Mouse (Mus musculus): Measurements from ENCODE around the gene Ndufv3. TPM values are rescaled to one million over a fixed set of nuclear protein-coding genes. Genes with fewer than 3 reads are reported as not detected.

Ndufv3 gene
- polyA plus RNA-seq, 1 experiment from 2014 or later, result 337 TPM

DNA sequence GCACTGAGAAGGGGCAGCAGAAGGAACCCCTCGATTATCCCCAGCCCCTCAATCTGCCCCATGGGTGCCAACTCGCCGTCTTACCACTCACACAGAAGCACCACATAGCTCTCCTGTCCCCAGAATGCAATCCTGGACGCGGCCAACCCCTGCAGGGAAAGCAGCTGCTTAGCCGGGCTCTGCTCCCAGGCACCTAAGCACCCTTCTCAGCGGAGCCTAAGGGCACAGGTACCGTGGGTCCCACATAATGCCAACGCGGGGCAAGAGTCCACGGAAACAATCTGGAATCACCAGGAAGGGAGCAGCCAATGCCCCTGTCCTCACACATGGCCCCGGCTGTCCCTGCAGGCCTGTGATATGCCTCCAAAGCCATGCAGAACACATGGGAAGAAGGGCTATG is 20.2 kb upstream of the Ndufv3 start:
- no peak overlapping the region for H3K4me2 ChIP-seq
- WGBS, result 95% methylated on average over 12 of the region's 12 CpGs
- H3K4me3 ChIP-seq (replicated peaks), result no peak overlapping the region
- H3K4me1 ChIP-seq, result no peaks in the 10 kb centered on the region
- no peak overlapping the region for H3K27ac ChIP-seq
- no peaks in the 10 kb centered on the region for H3K9me3 ChIP-seq
- H3K36me3 ChIP-seq, result peaks cover 60% of the 10 kb centered on the region
- no peaks in the 10 kb centered on the region for H3K27me3 ChIP-seq (replicated peaks)
- ATAC-seq (ENCODE audit: insufficient read depth, low FRiP score, low read depth), result no peak
- H3K9ac ChIP-seq, result no peak overlapping the region

GRCm38 (mm10) chr17:31500416-31500815 is 19.5 kb upstream of the Ndufv3 start:
- Histone ChIP-seq H3K36me3 (peaks cover 62% of the 10 kb centered on the region), H3K27ac (no peak overlapping the region), H3K9me3 (no peaks in the 10 kb centered on the region), H3K9ac (no peak overlapping the region), H3K27me3 (replicated peaks) (no peaks in the 10 kb centered on the region), H3K4me2 (no peak overlapping the region), H3K4me3 (replicated peaks) (no peak overlapping the region), H3K4me1 (no peaks in the 10 kb centered on the region)
- ATAC-seq (ENCODE audit: insufficient read depth, low FRiP score, low read depth), result no peak
- WGBS, result 85% methylated on average over 7 of the region's 8 CpGs

DNA sequence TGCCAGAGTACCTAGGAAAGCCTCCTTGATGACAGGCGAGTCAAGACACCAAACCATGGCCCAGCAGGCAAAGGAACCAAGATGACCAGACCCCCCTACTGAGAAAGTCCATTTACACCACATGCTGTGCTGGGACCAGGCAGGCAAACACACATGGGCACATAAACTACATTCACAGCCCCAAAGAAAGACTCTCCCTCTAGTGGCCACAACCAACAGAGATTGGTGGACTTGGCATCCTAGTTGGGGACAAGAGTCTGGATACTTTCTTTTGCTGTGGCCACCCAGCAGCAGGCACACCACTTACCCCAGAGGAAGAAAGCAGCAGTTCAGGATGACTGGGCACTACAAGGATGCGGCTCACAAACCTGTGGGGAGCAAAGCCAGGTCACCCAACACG is 19.0 kb upstream of the Ndufv3 start:
- H3K27ac ChIP-seq, result no peak overlapping the region
- WGBS, result 86% methylated on average over 3 of the region's 3 CpGs
- H3K27me3 ChIP-seq (replicated peaks), result no peaks in the 10 kb centered on the region
- no peaks in the 10 kb centered on the region for H3K4me1 ChIP-seq
- ATAC-seq (ENCODE audit: insufficient read depth, low FRiP score, low read depth), result no peak
- H3K36me3 ChIP-seq, result peaks cover 62% of the 10 kb centered on the region
- H3K9me3 ChIP-seq, result no peaks in the 10 kb centered on the region
- H3K4me2 ChIP-seq, result no peak overlapping the region
- H3K4me3 ChIP-seq (replicated peaks), result no peak overlapping the region
- H3K9ac ChIP-seq, result no peak overlapping the region

- Histone ChIP-seq H3K9ac (no peak overlapping the region), H3K27ac (no peak overlapping the region), H3K4me3 (replicated peaks) (no peak overlapping the region), H3K4me1 (no peaks in the 10 kb centered on the region), H3K36me3 (peaks cover 56% of the 10 kb centered on the region), H3K9me3 (no peaks in the 10 kb centered on the region), H3K27me3 (replicated peaks) (no peaks in the 10 kb centered on the region), H3K4me2 (no peak overlapping the region)
- WGBS, result 81% methylated on average over 12 of the region's 12 CpGs
- ATAC-seq (ENCODE audit: insufficient read depth, low FRiP score, low read depth), result no peak
Observed at GRCm38 (mm10) chr17:31502261-31502927, 17.5 kb upstream of the Ndufv3 start.

DNA sequence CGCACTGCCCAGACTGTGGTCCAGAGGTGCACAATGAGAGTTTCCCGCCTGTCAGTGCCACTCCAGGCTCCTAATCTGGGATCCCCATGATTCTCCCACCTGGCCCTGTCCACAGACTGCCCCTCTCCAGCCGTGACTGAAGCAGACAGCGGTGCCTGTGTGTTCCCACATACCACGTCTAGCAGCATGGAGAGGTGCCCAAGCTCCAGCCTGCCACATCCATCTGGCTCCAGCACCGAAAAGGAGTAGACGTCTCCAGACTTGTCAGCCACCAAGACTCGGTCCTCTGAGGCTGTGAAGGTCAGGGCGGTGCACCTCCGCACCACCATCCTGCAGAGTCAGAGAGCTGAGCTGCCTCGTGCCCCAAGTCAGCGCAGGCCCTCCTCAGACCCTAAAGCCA is 16.6 kb upstream of the Ndufv3 start:
- Histone ChIP-seq H3K4me3 (replicated peaks) (no peak overlapping the region), H3K4me1 (no peaks in the 10 kb centered on the region), H3K9me3 (no peaks in the 10 kb centered on the region), H3K27me3 (replicated peaks) (no peaks in the 10 kb centered on the region), H3K9ac (no peak overlapping the region), H3K4me2 (no peak overlapping the region), H3K27ac (no peak overlapping the region), H3K36me3 (peaks cover 52% of the 10 kb centered on the region)
- no peak for ATAC-seq (ENCODE audit: insufficient read depth, low FRiP score, low read depth)
- WGBS, result 91% methylated on average over 12 of the region's 12 CpGs

DNA sequence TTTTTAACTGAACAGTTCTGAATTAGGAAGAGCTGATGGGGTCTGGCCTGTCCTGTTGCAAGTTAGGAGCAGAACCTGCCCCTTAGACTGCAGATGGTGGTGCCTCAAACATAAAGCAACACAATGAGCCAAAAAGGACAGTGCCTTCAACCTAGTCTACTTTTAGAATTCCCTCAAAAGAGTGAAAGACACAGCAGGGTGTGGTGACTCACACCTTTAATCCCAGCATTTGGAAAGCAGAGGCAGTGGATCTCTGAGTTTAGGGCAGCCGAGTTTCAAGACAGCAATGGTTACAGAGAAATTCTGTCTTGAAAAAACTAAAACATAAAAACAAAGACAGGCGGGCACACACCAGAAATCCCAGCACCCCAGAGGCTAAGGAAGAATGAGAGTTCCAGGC is 16.0 kb upstream of the Ndufv3 start:
- Histone ChIP-seq H3K4me1 (no peaks in the 10 kb centered on the region), H3K9me3 (no peaks in the 10 kb centered on the region), H3K36me3 (peaks cover 49% of the 10 kb centered on the region), H3K9ac (no peak overlapping the region), H3K27me3 (replicated peaks) (no peaks in the 10 kb centered on the region), H3K4me2 (no peak overlapping the region), H3K4me3 (replicated peaks) (no peak overlapping the region), H3K27ac (no peak overlapping the region)
- WGBS, result 78% methylated on average over 2 of the region's 2 CpGs
- ATAC-seq (ENCODE audit: insufficient read depth, low FRiP score, low read depth), result no peak

GRCm38 (mm10) chr17:31505013-31505412 is 14.9 kb upstream of the Ndufv3 start:
- H3K27me3 ChIP-seq (replicated peaks), result no peaks in the 10 kb centered on the region
- no peak overlapping the region for H3K9ac ChIP-seq
- 89% methylated on average over 5 of the region's 5 CpGs for WGBS
- H3K9me3 ChIP-seq, result no peaks in the 10 kb centered on the region
- no peak overlapping the region for H3K4me2 ChIP-seq
- no peak overlapping the region for H3K4me3 ChIP-seq (replicated peaks)
- H3K36me3 ChIP-seq, result peaks cover 45% of the 10 kb centered on the region
- no peaks in the 10 kb centered on the region for H3K4me1 ChIP-seq
- H3K27ac ChIP-seq, result no peak overlapping the region
- ATAC-seq (ENCODE audit: insufficient read depth, low FRiP score, low read depth), result no peak

DNA sequence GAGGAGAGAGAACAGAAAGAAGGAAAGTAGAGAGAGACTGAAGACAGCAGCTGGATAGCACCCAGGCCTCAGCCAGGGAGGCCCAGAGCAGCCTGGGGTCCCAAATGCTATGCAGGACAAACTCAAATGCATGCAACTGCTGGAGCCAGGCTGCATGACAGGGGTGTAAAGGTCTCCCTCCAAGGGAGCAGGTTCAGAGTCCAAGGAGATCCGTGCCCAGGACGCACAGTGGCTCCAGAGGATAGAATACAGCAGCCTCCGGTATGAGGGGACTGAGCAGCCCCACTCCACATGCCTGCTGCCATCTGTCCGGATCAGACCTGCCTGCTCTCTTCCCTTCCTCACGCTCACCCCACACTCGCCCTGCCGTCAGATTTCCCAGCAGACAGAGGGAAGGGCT is 13.6 kb upstream of the Ndufv3 start:
- no peak for ATAC-seq (ENCODE audit: insufficient read depth, low FRiP score, low read depth)
- Histone ChIP-seq H3K9ac (no peak overlapping the region), H3K27me3 (replicated peaks) (no peaks in the 10 kb centered on the region), H3K4me3 (replicated peaks) (no peak overlapping the region), H3K4me2 (no peak overlapping the region), H3K27ac (no peak overlapping the region), H3K36me3 (peaks cover 45% of the 10 kb centered on the region), H3K4me1 (no peaks in the 10 kb centered on the region), H3K9me3 (no peaks in the 10 kb centered on the region)
- 87% methylated on average over 7 of the region's 7 CpGs for WGBS

DNA sequence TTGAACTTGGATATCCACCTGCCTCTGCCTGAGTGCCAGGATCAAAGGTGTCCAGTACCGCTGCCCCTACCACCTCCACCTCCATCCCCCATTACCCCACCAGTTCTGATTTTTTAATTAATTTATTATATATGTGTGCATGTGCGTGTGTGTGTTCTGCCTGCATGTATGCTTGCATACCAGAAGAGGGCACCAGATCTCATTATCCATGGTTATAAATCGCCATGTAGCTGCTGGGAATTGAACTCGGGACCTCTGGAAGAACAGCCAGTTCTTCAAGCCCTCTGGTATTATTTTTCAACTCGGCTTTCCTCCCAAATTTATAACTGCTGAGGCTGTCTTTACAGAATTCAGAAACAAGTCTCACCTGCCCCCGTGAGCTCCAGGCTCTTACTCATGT is 9.0 kb upstream of the Ndufv3 start:
- H3K4me1 ChIP-seq, result 0 out of 2 replicates have a peak, but pooled peaks cover 5% of the 10 kb centered on the region
- H3K9ac ChIP-seq, result no peak overlapping the region
- peaks cover 19% of the 10 kb centered on the region for H3K36me3 ChIP-seq
- no peaks in the 10 kb centered on the region for H3K9me3 ChIP-seq
- H3K4me2 ChIP-seq, result peak overlapping the region; percentile 81
- no peaks in the 10 kb centered on the region for H3K27me3 ChIP-seq (replicated peaks)
- WGBS, result 96% methylated on average over 6 of the region's 6 CpGs
- peak overlapping the region; percentile 93 for H3K4me3 ChIP-seq (replicated peaks)
- H3K27ac ChIP-seq, result no peak overlapping the region
- ATAC-seq (ENCODE audit: insufficient read depth, low FRiP score, low read depth), result no peak

DNA sequence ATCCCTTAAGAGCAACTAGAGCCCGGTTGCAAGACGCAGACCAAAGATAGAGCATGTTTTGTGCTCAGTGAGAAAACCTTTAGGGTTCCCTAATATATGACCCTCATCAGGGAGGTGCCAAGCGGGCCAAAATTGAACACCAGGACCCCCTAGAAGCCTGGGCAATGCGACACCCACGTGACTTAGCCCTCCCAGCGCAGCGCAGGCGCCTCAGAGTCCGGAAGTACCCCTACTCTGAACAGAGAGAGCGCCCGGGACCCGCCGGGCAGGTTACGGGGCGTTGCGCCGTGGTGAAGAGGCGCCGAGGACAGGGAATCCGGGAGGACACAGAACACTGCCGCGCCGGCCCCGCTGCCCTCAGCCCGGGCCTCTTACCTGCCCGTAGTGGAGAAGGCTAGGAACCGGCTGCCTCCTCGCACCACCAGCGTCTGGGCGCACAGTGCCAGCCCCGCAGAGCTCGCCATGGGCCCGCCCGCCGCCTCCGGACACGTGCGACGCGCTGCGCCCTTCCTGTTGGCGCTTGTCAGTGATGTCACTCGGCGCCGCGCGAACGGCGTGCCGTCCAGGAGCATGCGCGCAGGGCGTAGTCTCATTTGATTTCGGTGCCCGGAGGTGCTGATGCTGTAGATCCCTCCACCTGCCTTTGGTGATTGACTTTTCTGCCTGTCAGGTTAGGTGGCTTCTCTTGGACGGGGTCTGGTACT is 8.0 kb upstream of the Ndufv3 start:
- under 1% methylated on average over 56 of the region's 56 CpGs for WGBS
- peak; percentile 96 for ATAC-seq (ENCODE audit: insufficient read depth, low FRiP score, low read depth)
- H3K9ac ChIP-seq, result peak overlapping the region; percentile 71
- peak overlapping the region; percentile 84 for H3K27ac ChIP-seq
- peak overlapping the region; percentile 81 for H3K4me2 ChIP-seq
- H3K4me3 ChIP-seq (replicated peaks), result peak overlapping the region; percentile 93
- H3K36me3 ChIP-seq, result peaks cover 17% of the 10 kb centered on the region
- no peaks in the 10 kb centered on the region for H3K27me3 ChIP-seq (replicated peaks)
- H3K9me3 ChIP-seq, result no peaks in the 10 kb centered on the region
- 0 out of 2 replicates have a peak, but pooled peaks cover 5% of the 10 kb centered on the region for H3K4me1 ChIP-seq

- H3K36me3 ChIP-seq, result peaks cover 11% of the 10 kb centered on the region
- 24% methylated on average over 6 of the region's 6 CpGs for WGBS
- H3K4me3 ChIP-seq (replicated peaks), result peak overlapping the region; percentile 93
- H3K4me2 ChIP-seq, result peak overlapping the region; percentile 81
- 0 out of 2 replicates have a peak, but pooled peaks cover 5% of the 10 kb centered on the region for H3K4me1 ChIP-seq
- ATAC-seq (ENCODE audit: insufficient read depth, low FRiP score, low read depth), result no peak
- H3K9ac ChIP-seq, result peak overlapping the region; percentile 60; the same call in 1 of the 2 replicates
- H3K27me3 ChIP-seq (replicated peaks), result no peaks in the 10 kb centered on the region
- H3K27ac ChIP-seq, result no peak overlapping the region
- no peaks in the 10 kb centered on the region for H3K9me3 ChIP-seq
Observed at GRCm38 (mm10) chr17:31512593-31512992, 7.3 kb upstream of the Ndufv3 start.

GRCm38 (mm10) chr17:31514696-31515095 is 5.2 kb upstream of the Ndufv3 start:
- 67% methylated on average over 1 of the region's 1 CpGs for WGBS
- H3K4me1 ChIP-seq, result 0 out of 2 replicates have a peak, but pooled peaks cover 5% of the 10 kb centered on the region
- H3K27me3 ChIP-seq (replicated peaks), result no peaks in the 10 kb centered on the region
- H3K4me3 ChIP-seq (replicated peaks), result no peak overlapping the region
- H3K9me3 ChIP-seq, result no peaks in the 10 kb centered on the region
- H3K36me3 ChIP-seq, result no peaks in the 10 kb centered on the region
- no peak for ATAC-seq (ENCODE audit: insufficient read depth, low FRiP score, low read depth)
- H3K4me2 ChIP-seq, result no peak overlapping the region
- no peak overlapping the region for H3K27ac ChIP-seq
- H3K9ac ChIP-seq, result no peak overlapping the region
